Mouse (Mus musculus) intestine, embryonic 16.5 days (tissue): ENCODE results near the gene Cxcr3. TPM values are rescaled to one million over a fixed set of nuclear protein-coding genes. Genes with fewer than 3 reads are reported as not detected.

ENCODE experiments used
- ATAC-seq: fragments of 200-750 bp; cut with Nextera tagmentation; 2 replicates; pipeline ENCODE4 v1.8.0; 2017; ENCODE audit warnings: moderate TSS enrichment, moderate library complexity
- H3K27ac ChIP-seq: fragments of 300-500 bp; sonication (generic); 2 replicates; pipeline ENCODE4 v1.5.1; 2014; ENCODE audit warnings: mild to moderate bottlenecking, low read length
- H3K27me3 ChIP-seq: fragments of 300-500 bp; sonication (generic); replicated peaks from 2 replicates; pipeline ENCODE4 v1.6.1; 2014; ENCODE audit warnings: low read length, control low read depth, mixed read lengths; ENCODE audit not compliant: control insufficient read depth, insufficient read depth
- H3K36me3 ChIP-seq: fragments of 300-500 bp; sonication (generic); 2 replicates; pipeline ENCODE4 v1.6.1; 2014; ENCODE audit warnings: low read length, control low read depth; ENCODE audit not compliant: control insufficient read depth, insufficient read depth
- H3K4me1 ChIP-seq: fragments of 300-500 bp; sonication (generic); 2 replicates; pipeline ENCODE4 v1.6.1; 2014; ENCODE audit warnings: low read length, control low read depth, mixed read lengths; ENCODE audit not compliant: control insufficient read depth, insufficient read depth
- H3K4me2 ChIP-seq: fragments of 300-500 bp; sonication (generic); 2 replicates; pipeline ENCODE4 v1.6.1; 2014; ENCODE audit warnings: low read depth, low read length, control low read depth
- H3K4me3 ChIP-seq: fragments of 300-500 bp; sonication (generic); 2 replicates; pipeline ENCODE4 v1.5.1; 2014; ENCODE audit warnings: mild to moderate bottlenecking, low read length
- H3K9ac ChIP-seq: fragments of 300-500 bp; sonication (generic); 2 replicates; pipeline ENCODE4 v1.6.1; 2014; ENCODE audit warnings: low read depth, low read length
- H3K9me3 ChIP-seq: fragments of 300-500 bp; sonication (generic); 2 replicates; pipeline ENCODE4 v1.6.1; 2016; ENCODE audit warnings: low read length, control low read depth; ENCODE audit not compliant: control insufficient read depth
- WGBS: fragments of 180-500 bp; shearing (Covaris S2); extraction: QIAGEN DNeasy Blood & Tissue Kit; methylation state at CpG from one replicate; pipeline ENCODE4 v1.1.7; 2014; 5-methylcytosine and 5-hydroxymethylcytosine counted together
- polyA plus RNA-seq: library from polyadenylated mRNA; unstranded; fragments of >200 nt; fragmentation: Nextera tagmentation; extraction: Ambion mirVana; gene quantifications from 2 replicates; pipeline ENCODE4 v1.2.1, GENCODE M21; 2015

The Cxcr3 gene
- polyA plus RNA-seq = 0.91 and 0.98 TPM in 2 replicates

DNA sequence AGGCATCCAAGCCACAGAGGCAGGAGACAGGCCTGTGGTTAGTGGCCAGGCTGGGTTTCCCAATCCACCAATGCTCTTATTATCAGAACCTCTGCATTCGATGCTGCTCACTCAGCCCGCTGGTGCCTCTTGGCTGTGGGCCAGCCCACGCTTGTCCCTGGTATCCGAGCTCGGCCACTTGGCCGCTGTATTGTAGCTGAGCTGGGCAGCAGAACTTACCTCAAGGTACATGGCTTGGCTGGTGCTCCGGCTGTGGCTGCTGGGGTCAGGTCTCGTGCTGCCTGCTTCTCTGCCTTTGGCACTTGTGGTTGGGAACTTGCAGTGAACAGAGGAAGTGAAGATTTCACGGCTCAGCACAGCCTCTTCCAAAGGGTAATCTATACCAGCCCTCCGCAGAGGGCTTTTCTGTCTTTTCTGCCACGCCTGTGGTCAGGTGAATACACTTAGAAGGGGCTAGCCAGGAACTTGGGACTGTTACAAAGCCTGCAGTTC lies at the start of gene Cxcr3:
Cxcr3 (minus strand) TSS at position 442 of the 492 bp plus-strand sequence.
- no peak for ATAC-seq
- H3K27ac ChIP-seq = no peak within 1 kb of the TSS
- no peaks in the 10 kb centered on the region for H3K4me1 ChIP-seq
- no peak within 1 kb of the TSS for H3K4me3 ChIP-seq
- H3K27me3 ChIP-seq = peaks cover 7% of the 10 kb centered on the region; the same call in 1 of the 2 replicates
- H3K4me2 ChIP-seq = no peak within 1 kb of the TSS
- WGBS = 67% methylated on average over 11 of the region's 11 CpGs
- no peak within 1 kb of the TSS for H3K9ac ChIP-seq
- H3K9me3 ChIP-seq = no peaks in the 10 kb centered on the region
- H3K36me3 ChIP-seq = no peaks in the 10 kb centered on the region

DNA sequence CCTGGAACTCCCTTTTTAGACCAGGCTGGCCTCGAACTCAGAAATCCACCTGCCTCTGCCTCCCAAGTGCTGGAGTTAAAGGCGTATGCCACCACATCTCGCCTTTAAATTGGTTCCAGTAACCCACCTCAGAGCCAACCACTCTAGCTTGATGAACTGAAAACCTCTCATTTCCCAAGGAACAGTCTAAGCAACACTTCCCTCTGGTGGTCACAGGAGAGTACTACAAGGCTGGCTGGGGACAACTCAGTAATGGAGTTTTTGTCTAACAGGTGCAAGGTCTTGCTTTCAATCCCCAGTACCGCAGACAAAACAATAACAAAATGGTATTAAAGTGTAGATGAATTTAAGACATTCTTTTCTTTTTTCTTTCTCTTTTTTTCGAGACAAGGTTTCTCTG lies 38.0 kb upstream of the Cxcr3 start:
- H3K4me3 ChIP-seq = no peak overlapping the region
- H3K9me3 ChIP-seq = no peaks in the 10 kb centered on the region
- H3K27me3 ChIP-seq = no peaks in the 10 kb centered on the region
- ATAC-seq = no peak
- H3K4me1 ChIP-seq = no peaks in the 10 kb centered on the region
- H3K9ac ChIP-seq = no peak overlapping the region
- 45% methylated on average over 5 of the region's 5 CpGs for WGBS
- H3K4me2 ChIP-seq = no peak overlapping the region
- no peak overlapping the region for H3K27ac ChIP-seq
- H3K36me3 ChIP-seq = no peaks in the 10 kb centered on the region

DNA sequence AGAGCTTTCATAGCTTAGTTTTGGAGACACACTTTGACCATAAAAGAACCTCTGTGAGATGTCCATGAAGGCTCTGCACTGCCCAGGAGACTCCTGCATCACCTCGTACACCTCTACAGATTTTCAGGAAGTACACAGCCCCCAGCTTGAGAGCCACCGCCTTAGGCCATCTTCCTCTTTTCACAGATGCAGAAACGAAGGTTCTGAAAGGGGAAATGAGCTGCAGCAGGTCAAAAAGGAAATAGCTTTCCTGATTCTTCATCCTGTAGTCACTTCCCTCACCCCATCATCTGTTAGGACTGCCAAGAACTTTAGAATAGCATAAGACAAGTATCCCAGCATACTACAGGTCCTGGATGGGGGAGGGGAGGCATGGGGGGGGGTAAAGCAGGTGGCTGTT lies 36.2 kb upstream of the Cxcr3 start:
- H3K27ac ChIP-seq = no peak overlapping the region
- H3K27me3 ChIP-seq = no peaks in the 10 kb centered on the region
- no peak overlapping the region for H3K9ac ChIP-seq
- 67% methylated on average over 3 of the region's 3 CpGs for WGBS
- no peaks in the 10 kb centered on the region for H3K4me1 ChIP-seq
- no peaks in the 10 kb centered on the region for H3K36me3 ChIP-seq
- ATAC-seq = no peak
- H3K4me3 ChIP-seq = no peak overlapping the region
- no peak overlapping the region for H3K4me2 ChIP-seq
- H3K9me3 ChIP-seq = no peaks in the 10 kb centered on the region

DNA sequence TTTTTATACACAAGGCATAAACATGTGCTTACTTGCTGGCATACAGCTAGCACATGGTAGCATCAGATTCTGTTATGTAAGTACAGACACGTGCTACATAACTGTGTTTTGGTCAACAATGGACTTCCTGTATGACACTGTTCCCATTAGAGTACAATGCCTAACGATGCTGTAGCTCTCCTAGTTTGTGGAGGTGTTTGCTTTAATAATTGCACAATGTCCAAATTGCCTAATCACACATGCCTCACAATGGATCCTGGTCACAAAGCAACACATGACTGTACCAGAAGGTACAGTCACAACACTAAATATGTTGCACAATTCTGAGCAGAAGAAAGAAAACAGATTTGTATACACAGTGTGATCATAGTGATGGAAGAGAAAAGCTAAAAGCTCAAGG lies 35.4 kb upstream of the Cxcr3 start:
- WGBS = 51% methylated on average over 2 of the region's 2 CpGs
- H3K9ac ChIP-seq = no peak overlapping the region
- no peak overlapping the region for H3K4me3 ChIP-seq
- no peaks in the 10 kb centered on the region for H3K4me1 ChIP-seq
- no peaks in the 10 kb centered on the region for H3K9me3 ChIP-seq
- no peak for ATAC-seq
- H3K27me3 ChIP-seq = no peaks in the 10 kb centered on the region
- no peak overlapping the region for H3K4me2 ChIP-seq
- no peak overlapping the region for H3K27ac ChIP-seq
- H3K36me3 ChIP-seq = no peaks in the 10 kb centered on the region

DNA sequence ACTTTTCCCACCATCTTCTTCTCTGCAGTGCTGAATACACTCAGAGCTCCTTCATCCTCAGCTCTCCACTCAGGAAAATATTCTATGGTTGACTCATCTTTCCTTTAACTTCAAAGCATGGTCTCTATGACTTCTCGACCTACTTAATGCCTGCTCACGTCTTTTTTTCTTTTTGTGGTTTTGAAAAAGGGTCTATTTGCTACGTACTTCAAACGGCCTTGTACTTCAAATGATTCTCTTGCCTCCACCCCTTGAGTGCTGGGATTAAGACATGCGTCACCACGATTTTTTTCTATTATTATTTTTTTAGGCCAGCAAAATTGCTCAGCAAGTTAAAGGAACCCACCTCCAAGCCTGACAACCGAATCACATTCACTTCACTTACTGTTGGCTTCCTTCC lies 33.2 kb upstream of the Cxcr3 start:
- Histone ChIP-seq H3K36me3 (no peaks in the 10 kb centered on the region), H3K27ac (no peak overlapping the region), H3K4me3 (no peak overlapping the region), H3K4me2 (no peak overlapping the region), H3K4me1 (no peaks in the 10 kb centered on the region), H3K9ac (no peak overlapping the region), H3K9me3 (no peaks in the 10 kb centered on the region), H3K27me3 (no peaks in the 10 kb centered on the region)
- ATAC-seq = no peak
- 63% methylated on average over 7 of the region's 7 CpGs for WGBS

DNA sequence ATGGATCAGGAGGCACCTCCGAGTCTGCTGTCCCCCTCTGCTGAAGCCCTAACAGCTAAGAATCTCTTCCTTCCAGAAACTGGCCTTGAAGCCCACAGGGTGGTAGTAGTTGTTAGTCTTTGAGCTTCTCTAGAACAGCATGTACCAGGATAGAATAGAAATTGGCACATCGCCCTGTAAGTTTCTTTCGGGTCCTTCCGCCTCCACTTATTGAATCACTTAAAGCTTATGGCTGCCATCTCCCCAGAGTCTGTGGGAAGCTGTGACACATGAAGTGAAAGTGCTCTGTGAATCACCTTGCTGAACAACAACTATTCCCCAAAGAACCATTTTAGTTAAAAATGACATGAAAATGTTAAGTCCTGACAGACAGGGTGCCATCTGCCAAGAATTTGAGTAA lies 31.0 kb upstream of the Cxcr3 start:
- ATAC-seq = no peak
- Histone ChIP-seq H3K27me3 (no peaks in the 10 kb centered on the region), H3K4me3 (no peak overlapping the region), H3K36me3 (no peaks in the 10 kb centered on the region), H3K4me2 (no peak overlapping the region), H3K27ac (no peak overlapping the region), H3K9ac (no peak overlapping the region), H3K9me3 (no peaks in the 10 kb centered on the region), H3K4me1 (no peaks in the 10 kb centered on the region)
- WGBS = 81% methylated on average over 4 of the region's 4 CpGs

DNA sequence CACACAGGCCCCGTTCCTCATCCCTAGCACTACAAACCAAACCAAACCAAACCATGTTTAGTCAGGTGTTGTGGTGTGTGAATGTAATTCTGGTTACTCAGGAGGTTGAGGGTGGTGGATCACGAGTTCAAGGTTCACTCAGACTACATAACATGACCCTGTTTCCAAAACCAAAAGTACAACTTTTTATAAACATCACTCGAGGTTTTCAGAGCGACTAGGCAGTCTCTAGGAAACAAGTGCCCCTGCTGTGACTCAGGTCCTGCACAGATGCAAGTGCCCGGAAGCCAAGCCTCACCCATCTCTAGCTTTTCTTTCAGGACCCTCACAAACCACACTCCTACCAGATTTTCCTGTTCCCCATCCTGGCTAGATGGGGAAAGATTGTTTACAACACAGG lies 30.6 kb upstream of the Cxcr3 start:
- no peak for ATAC-seq
- Histone ChIP-seq H3K36me3 (no peaks in the 10 kb centered on the region), H3K4me1 (no peaks in the 10 kb centered on the region), H3K9me3 (no peaks in the 10 kb centered on the region), H3K4me2 (no peak overlapping the region), H3K9ac (no peak overlapping the region), H3K27ac (no peak overlapping the region), H3K4me3 (no peak overlapping the region), H3K27me3 (no peaks in the 10 kb centered on the region)
- 75% methylated on average over 5 of the region's 5 CpGs for WGBS

DNA sequence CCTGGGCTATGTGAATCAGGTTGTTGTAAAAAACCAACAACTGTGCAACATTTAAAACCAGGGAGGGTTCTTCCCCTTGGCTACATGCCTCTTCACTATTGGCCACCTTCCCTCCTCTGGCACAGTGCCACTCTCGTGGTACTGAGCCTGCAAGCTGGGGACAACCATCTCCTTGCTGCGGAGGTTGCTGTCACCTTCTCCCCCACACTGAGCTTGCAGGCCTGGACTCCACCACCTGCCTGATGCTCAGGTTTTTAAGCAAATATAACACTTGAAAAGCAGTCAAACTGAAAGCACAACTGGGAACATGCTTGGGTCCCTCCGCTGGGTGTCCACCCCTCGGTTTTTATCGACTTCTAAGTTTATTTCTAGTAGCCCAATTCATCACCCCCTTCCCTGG lies 20.4 kb upstream of the Cxcr3 start:
- Histone ChIP-seq H3K27me3 (peaks cover 3% of the 10 kb centered on the region; the same call in 1 of the 2 replicates), H3K36me3 (no peaks in the 10 kb centered on the region), H3K9ac (no peak overlapping the region), H3K9me3 (no peaks in the 10 kb centered on the region), H3K4me1 (no peaks in the 10 kb centered on the region), H3K4me2 (no peak overlapping the region), H3K27ac (no peak overlapping the region), H3K4me3 (no peak overlapping the region)
- ATAC-seq = no peak
- WGBS = 73% methylated on average over 5 of the region's 5 CpGs

DNA sequence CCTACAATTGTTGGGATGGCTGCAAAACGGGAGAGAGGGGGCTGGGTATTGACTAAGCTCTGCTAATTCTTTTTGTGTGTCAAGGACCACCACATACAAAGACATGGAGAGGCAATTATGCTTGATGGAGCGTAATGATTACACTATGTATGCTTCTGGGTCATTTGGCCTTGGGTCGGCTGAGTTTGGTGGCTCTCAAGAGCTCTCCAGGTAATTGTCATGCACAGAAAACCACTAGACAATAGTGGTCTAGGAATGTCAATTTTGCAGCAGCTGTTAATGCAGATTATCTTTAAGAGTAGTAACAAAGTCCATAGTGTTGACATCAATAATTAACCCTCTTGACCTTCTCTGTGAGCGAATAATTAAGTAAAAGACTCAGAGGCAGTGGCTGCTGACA lies 16.1 kb upstream of the Cxcr3 start:
- no peak overlapping the region for H3K4me2 ChIP-seq
- H3K4me3 ChIP-seq = no peak overlapping the region
- H3K36me3 ChIP-seq = no peaks in the 10 kb centered on the region
- peak; percentile 21; the same call in 1 of the 2 replicates for ATAC-seq
- H3K27me3 ChIP-seq = 0 out of 2 replicates have a peak, but pooled peaks cover 8% of the 10 kb centered on the region
- no peaks in the 10 kb centered on the region for H3K9me3 ChIP-seq
- H3K9ac ChIP-seq = no peak overlapping the region
- WGBS = 72% methylated on average over 4 of the region's 4 CpGs
- H3K4me1 ChIP-seq = no peaks in the 10 kb centered on the region
- no peak overlapping the region for H3K27ac ChIP-seq

DNA sequence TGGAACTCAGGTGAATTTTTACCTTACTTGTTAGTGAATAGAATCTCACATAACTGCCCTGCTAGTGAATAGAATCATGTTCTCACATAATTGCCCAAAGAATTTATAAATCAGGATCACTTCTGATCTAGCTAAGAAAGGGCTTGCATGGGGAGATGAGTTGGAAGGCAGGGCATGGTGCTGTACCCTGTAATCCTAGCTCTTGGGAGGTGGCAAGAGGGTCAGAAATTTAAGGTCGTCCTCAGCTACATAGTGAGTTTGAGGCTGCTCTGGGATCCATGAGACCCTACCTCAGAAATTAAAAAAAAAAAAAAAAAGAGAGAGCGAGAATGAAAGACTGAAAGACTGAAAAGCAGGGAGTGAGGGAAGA lies 7.0 kb upstream of the Cxcr3 start:
- 76% methylated on average over 2 of the region's 2 CpGs for WGBS
- Histone ChIP-seq H3K4me1 (no peaks in the 10 kb centered on the region), H3K27me3 (peaks cover 10% of the 10 kb centered on the region; the same call in 1 of the 2 replicates), H3K36me3 (no peaks in the 10 kb centered on the region), H3K4me2 (no peak overlapping the region), H3K4me3 (no peak overlapping the region), H3K27ac (no peak overlapping the region), H3K9me3 (no peaks in the 10 kb centered on the region), H3K9ac (no peak overlapping the region)
- no peak for ATAC-seq
